Mouse (Mus musculus): ENCODE results near the gene Sae1.

DNA sequence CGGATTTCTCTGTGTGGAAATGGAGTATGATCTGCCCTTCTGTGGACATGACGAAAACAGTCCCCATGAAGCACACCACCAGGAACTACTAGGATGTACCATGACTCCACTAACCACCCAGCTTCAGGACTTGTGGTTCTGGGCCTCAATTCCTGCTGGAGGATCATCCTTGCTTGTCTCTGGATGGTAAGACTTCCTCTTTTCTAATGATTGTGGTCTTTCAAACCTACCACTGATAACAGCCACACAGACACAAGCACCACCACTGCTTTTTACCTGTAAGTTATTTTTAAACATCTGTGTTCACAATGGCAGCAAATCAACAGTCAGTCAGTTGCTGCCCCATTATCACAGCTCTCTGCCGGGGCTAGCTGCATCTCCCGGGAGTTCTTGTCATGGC lies 42.3 kb downstream of the Sae1 start:
- TF ChIP-seq EP300 (IDR thresholded peaks at IDR 0.05; ENCODE audit: insufficient read depth, low read depth, low read length) (no peak), POLR2A (IDR thresholded peaks at IDR 0.05; ENCODE audit: insufficient read depth, low read depth, low read length) (no peak), CTCF (IDR thresholded peaks at IDR 0.05) (no peak)
